Mouse (Mus musculus) megakaryocyte, embryonic 14.5 days (primary cell): ENCODE measurements around the gene Dennd5a. TPM values are rescaled to one million over a fixed set of nuclear protein-coding genes. Genes with fewer than 3 reads are reported as not detected.
"Not testable (repeated sequence)": the region's sequence is repeated elsewhere in the genome, so short reads cannot be mapped to it uniquely, and the experiment has no call there.

Experiments used
- H3K27me3 ChIP-seq: replicated peaks from 2 replicates; pipeline ENCODE3; 2012; ENCODE audit warnings: inconsistent platforms
- H3K36me3 ChIP-seq: replicated peaks from 2 replicates; pipeline ENCODE3; 2012; ENCODE audit warnings: low read length, inconsistent platforms, mixed read lengths
- H3K4me1 ChIP-seq: 2 replicates; pipeline ENCODE4 v1.6.1; 2012; ENCODE audit warnings: inconsistent platforms
- H3K4me3 ChIP-seq: replicated peaks from 2 replicates; pipeline ENCODE3; 2012; ENCODE audit warnings: moderate library complexity, mild to moderate bottlenecking, inconsistent platforms
- H3K9me3 ChIP-seq: 2 replicates; pipeline ENCODE4 v1.6.1; 2012; ENCODE audit warnings: inconsistent platforms
- FLI1 ChIP-seq: IDR thresholded peaks from 2 replicates; pipeline ENCODE4 v1.6.1; 2012; ENCODE audit warnings: low read length, inconsistent platforms, mixed read lengths
- GATA1 ChIP-seq: IDR thresholded peaks from 3 replicates; pipeline ENCODE4 v1.6.1; 2012; ENCODE audit warnings: mixed read lengths, low read length, inconsistent platforms, borderline replicate concordance
- polyA plus RNA-seq: library from polyadenylated mRNA; stranded (reverse); fragments of >175 nt; gene quantifications from 2 replicates; pipeline ENCODE4 v1.2.3, GENCODE M21; 2012; ENCODE audit warnings: low replicate concordance; ENCODE audit not compliant: insufficient read depth

Gene Dennd5a
- polyA plus RNA-seq, 1 experiment: 4.8 TPM

DNA sequence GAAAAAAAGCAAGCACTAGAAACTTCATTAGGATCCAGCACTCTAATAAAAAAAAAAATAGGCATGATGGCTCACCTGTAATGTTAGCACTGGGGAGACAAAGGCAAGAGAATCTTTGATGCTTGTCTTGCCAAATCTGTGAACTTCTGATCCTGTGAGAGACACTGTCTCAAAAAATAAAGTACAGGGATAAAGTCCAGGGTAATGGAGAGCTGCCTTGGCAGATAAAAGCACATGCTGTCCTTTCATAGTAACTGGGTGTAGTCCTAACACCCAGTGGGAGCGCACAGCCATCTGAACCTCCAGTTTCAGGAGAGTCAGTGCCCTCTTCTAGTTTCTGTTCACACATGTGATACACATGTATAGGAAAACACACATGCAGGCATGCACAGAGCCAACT, 31.0 kb upstream of the Dennd5a start:
- Histone ChIP-seq H3K27me3 (no peaks in the 10 kb centered on the region), H3K4me3 (no peak overlapping the region), H3K4me1 (peaks cover 38% of the 10 kb centered on the region), H3K9me3 (no peaks in the 10 kb centered on the region), H3K36me3 (no peaks in the 10 kb centered on the region)
- TF ChIP-seq FLI1: no peak
- no peak for TF ChIP-seq GATA1

- H3K36me3 ChIP-seq: peaks cover 22% of the 10 kb centered on the region
- H3K27me3 ChIP-seq, H3K9me3 ChIP-seq: not testable (repeated sequence)
- peaks cover 28% of the 10 kb centered on the region for H3K4me1 ChIP-seq
- H3K4me3 ChIP-seq: peak within 1 kb of the TSS; percentile 97
Measured at GRCm38 (mm10) chr7:109986775-109987174, 26.5 kb upstream of the Dennd5a start, which contains the start of gene Tmem41b. Gene Tmem41b (minus strand): TSS chr7:109986929.

DNA sequence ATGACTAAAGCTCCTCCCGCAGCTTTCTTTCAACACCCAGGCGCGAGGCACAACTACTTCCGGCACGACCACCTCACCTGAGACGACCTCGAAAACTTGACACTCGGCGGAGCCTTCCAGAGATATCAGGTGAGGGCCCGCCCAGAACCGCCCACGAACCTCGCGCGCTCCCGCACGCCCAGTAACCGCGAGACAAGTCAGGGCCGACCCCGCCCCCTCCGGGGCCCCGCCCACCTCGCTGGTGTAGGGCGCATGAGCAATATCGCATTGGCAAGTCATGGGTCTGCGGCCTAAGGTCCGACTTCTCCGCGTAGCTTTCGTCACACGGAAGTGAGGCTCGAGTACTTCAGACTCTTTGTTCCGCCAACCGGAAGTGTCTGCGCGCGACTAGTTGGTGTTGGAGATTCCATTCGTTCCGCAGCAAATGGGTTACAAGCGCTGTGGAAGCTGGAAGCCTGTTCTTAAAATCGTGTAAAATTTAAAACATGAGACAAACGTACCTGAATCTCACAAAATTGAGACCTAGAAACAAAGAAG, 25.9 kb upstream of the Dennd5a start:
- Histone ChIP-seq H3K4me1 (peaks cover 22% of the 10 kb centered on the region), H3K27me3 (no peaks in the 10 kb centered on the region), H3K36me3 (peaks cover 28% of the 10 kb centered on the region), H3K9me3 (no peaks in the 10 kb centered on the region), H3K4me3 (peak overlapping the region; percentile 97)
- TF ChIP-seq GATA1 (no peak), FLI1 (peak; percentile 58; the same call in 1 of the 2 replicates)

- peaks cover 30% of the 10 kb centered on the region for H3K36me3 ChIP-seq
- no peaks in the 10 kb centered on the region for H3K27me3 ChIP-seq
- H3K4me3 ChIP-seq: peak overlapping the region; percentile 97
- peaks cover 21% of the 10 kb centered on the region for H3K4me1 ChIP-seq
- no peak for TF ChIP-seq GATA1
- TF ChIP-seq FLI1: no peak
- no peaks in the 10 kb centered on the region for H3K9me3 ChIP-seq
Measured at GRCm38 (mm10) chr7:109985661-109986132, 25.4 kb upstream of the Dennd5a start.

DNA sequence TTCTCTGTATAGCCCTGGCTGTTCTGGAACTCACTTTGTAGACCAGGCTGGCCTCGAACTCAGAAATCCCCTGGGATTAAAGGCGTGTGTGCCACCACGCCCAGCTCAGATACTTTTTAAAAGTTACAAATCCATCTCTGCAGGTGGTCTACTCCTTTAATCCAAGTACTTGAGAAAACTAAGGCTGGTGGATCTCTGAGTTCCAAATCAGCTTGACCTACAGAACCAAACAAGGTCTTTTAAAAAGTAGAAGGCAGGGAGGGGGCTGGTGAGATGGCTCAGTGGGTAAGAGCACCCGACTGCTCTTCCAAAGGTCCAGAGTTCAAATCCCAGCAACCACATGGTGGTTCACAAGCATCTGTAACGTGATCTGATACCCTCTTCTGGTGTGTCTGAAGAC, 24.3 kb upstream of the Dennd5a start:
- H3K9me3 ChIP-seq, H3K4me3 ChIP-seq, H3K27me3 ChIP-seq: not testable (repeated sequence)
- Histone ChIP-seq H3K36me3 (peaks cover 41% of the 10 kb centered on the region), H3K4me1 (peaks cover 21% of the 10 kb centered on the region)

GRCm38 (mm10) chr7:109977131-109977530, 16.9 kb upstream of the Dennd5a start:
- not testable (repeated sequence) for H3K4me1 ChIP-seq, H3K9me3 ChIP-seq, H3K4me3 ChIP-seq, H3K27me3 ChIP-seq
- H3K36me3 ChIP-seq: peaks cover 83% of the 10 kb centered on the region

GRCm38 (mm10) chr7:109975966-109976715, 15.9 kb upstream of the Dennd5a start:
- TF ChIP-seq FLI1 (no peak), GATA1 (no peak)
- H3K4me3 ChIP-seq: no peak overlapping the region
- no peaks in the 10 kb centered on the region for H3K4me1 ChIP-seq
- peaks cover 79% of the 10 kb centered on the region for H3K36me3 ChIP-seq
- no peaks in the 10 kb centered on the region for H3K9me3 ChIP-seq
- no peaks in the 10 kb centered on the region for H3K27me3 ChIP-seq

- no peak for TF ChIP-seq GATA1
- TF ChIP-seq FLI1: no peak
- Histone ChIP-seq H3K36me3 (peaks cover 22% of the 10 kb centered on the region), H3K27me3 (no peaks in the 10 kb centered on the region), H3K4me3 (no peak overlapping the region), H3K4me1 (peaks cover 4% of the 10 kb centered on the region), H3K9me3 (0 out of 2 replicates have a peak, but pooled peaks cover 3% of the 10 kb centered on the region)
Measured at GRCm38 (mm10) chr7:109969542-109969941, 9.3 kb upstream of the Dennd5a start.

DNA sequence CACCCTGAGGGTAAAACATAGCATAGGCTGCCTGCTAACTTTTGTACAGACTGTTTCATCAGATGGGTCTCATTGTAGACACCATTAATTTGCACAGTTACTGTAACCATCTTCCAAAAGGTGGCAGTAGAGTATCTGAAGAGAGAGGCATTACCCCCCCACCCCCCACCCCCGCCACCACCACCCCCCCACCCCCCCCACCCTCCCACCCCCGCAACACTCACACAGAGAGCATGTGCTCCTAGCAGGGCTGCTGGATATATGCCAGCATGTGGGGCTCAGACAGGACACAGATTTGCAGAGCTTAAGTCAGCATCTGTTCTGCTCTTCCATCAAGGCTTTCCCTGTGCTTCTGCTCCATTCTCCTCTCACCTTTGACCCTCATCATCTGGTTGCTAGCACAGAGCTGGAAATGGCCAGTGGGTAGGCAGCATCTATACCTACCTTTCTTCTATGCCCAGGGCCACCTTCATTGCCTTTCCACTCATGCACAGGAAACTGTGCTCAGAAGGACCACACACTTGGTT, 8.7 kb upstream of the Dennd5a start:
- H3K4me3 ChIP-seq: peak overlapping the region; percentile 33
- H3K9me3 ChIP-seq: 0 out of 2 replicates have a peak, but pooled peaks cover 3% of the 10 kb centered on the region
- peaks cover 4% of the 10 kb centered on the region for H3K4me1 ChIP-seq
- no peak for TF ChIP-seq FLI1
- no peak for TF ChIP-seq GATA1
- H3K36me3 ChIP-seq: peaks cover 22% of the 10 kb centered on the region
- no peaks in the 10 kb centered on the region for H3K27me3 ChIP-seq

DNA sequence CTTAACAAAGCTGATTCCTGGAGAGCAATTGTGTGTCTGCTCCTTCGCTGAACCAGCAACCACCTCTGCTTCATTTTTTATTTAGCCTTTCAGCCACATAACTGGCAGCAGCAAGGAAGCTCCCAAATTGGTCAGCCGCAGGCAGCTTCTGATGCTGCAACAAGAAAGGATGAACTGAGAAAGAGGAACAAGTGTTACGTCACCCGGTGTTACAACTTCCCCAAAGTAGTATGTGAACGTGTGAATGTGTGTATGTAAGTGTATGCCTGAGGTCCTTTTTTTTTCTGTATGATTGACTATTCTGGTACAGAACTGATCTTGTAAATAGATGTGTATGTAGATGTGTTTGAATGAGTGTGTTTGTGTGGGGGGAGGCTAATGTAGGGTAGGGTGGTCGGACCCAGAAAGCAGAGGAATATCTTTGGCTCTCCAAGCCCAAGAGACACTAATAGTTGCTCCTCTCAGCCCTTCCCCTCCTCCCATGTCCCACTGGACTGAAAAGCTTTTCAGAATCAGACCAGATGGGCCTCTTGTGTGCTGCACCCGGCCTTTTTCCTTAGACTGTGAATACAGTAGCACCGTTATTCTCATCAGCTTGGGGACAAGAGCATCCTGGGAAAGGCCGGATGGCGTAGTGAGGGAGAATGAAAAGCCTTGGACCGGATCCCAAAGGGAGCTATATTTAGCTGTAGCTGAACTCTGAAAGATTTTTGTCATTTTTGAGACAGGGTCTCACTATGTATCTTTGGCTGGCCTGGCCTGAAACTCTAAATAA, 7.7 kb upstream of the Dennd5a start:
- H3K36me3 ChIP-seq: peaks cover 15% of the 10 kb centered on the region
- TF ChIP-seq FLI1 (no peak), GATA1 (no peak)
- H3K27me3 ChIP-seq: no peaks in the 10 kb centered on the region
- peaks cover 4% of the 10 kb centered on the region for H3K4me1 ChIP-seq
- peaks cover 10% of the 10 kb centered on the region; the same call in 1 of the 2 replicates for H3K9me3 ChIP-seq
- no peak overlapping the region for H3K4me3 ChIP-seq
